Mouse (Mus musculus): ENCODE results near the gene Nkd1.

DNA sequence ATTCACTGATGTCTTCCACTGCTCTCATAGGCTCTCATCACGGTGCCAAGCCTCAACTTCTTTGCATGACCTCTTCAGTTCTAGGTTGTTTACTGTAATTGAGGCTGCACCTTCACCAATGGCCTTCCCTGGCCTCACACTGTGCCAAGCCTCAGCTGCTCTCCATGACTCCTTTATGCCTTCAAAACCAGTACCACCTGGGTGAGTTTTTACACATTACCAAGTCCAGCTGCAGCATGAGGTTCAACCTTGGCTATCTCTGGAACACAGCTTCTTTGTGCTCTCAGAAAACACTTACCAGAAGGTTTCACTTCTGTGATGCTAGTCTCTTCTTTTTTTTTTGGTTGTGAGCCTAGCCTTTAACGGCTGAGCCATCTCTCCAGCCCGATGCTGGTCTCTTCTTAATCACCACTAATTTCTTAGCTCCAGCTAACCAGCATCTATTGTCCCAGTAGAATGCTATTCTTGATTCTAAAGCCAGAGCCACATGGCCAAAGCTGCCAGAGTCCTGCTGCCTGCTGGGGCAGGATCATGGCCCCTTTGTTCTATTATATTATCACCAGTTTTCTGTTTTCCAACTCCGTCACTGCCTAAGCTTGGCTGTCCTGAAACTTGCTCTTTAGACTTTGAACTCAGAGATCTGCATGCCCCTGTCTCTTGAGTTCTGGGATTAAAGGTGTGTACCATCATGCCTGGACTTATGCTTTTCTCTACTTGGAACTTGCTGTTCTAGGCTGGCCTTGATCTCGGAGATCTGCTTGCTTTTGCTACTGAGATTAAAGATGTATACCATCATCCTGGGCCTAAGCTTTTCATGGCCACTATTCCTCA is 121.8 kb downstream of the Nkd1 start:
- TF ChIP-seq POLR2A (IDR thresholded peaks at IDR 0.05; ENCODE audit: control insufficient read depth, extremely low read depth, insufficient read depth, low read length, poor library complexity), result no peak
- no peak for TF ChIP-seq CTCF (IDR thresholded peaks at IDR 0.05; ENCODE audit: borderline replicate concordance, control insufficient read depth, extremely low read depth, insufficient read depth, low read length, poor library complexity)
